Mouse (Mus musculus): Measurements from ENCODE around the gene Ostc.

Gene Ostc

GRCm38 (mm10) chr3:130708529-130708928 is 715 bp downstream of the Ostc start:
- no peak for DNase-seq

- DNase-seq: no peak
These were observed 7.0 kb downstream of the Ostc start for GRCm38 (mm10) chr3:130702289-130702688.

- DNase-seq: no peak
These were observed 11.6 kb downstream of the Ostc start for GRCm38 (mm10) chr3:130697622-130698021.

- no peak for DNase-seq
These were observed 14.5 kb downstream of the Ostc start for GRCm38 (mm10) chr3:130694705-130695104.

DNA sequence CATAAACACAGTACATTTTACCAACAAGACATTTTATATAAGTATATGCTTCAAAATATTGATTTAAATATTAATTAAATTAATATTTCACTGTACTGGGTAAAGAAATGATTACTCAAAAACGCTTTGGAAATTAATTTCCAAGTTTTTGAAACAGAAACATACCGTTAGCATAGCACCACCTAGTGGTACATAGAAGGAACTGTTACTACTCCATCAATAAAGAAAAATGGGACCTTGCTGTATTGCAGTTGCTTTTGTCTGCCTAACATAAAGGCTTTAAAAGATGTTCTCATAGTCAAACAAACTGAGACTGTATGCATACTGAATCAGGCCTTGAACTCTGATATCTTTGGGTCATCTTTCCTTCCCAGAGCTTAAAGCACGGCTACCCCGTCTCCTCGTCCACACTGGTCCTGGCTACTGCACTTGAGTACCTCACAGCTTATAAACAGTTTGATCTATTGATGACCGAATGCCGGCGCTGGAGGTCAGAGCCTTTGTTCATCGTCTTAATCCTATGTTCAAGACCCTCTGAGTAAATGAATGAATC is 15.1 kb downstream of the Ostc start:
- DNase-seq: peak in 1 of 2 experiments; percentile 8

GRCm38 (mm10) chr3:130691596-130692170 is 17.6 kb downstream of the Ostc start:
- DNase-seq: no peak

- DNase-seq: peak; percentile 32 to 47
These were observed 18.2 kb downstream of the Ostc start for GRCm38 (mm10) chr3:130690834-130691595.

DNA sequence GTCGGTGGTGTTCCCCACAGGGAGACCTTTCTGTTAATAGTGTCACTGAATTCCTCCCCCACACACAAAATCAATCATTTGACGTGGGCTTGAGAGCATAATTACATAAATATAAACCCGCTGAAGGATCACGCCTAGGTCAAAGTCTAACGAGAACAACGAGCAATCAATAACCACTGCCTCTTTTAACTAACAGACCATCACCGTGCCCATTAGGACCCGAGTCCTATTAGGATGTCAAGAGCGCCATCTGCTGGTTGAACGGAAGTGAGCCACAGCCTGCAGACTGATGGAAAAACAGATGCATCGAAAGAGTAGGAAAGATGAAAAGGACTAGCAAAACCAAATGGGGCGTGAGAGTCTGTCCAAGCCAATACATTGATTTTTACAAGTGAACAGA is 19.6 kb downstream of the Ostc start:
- peak; percentile 71 to 74 for DNase-seq

GRCm38 (mm10) chr3:130687051-130687450 is 22.2 kb downstream of the Ostc start:
- no peak for DNase-seq

- DNase-seq: no peak
These were observed 24.3 kb downstream of the Ostc start for GRCm38 (mm10) chr3:130685014-130685366.

GRCm38 (mm10) chr3:130684276-130685013 is 24.8 kb downstream of the Ostc start:
- no peak for DNase-seq

DNA sequence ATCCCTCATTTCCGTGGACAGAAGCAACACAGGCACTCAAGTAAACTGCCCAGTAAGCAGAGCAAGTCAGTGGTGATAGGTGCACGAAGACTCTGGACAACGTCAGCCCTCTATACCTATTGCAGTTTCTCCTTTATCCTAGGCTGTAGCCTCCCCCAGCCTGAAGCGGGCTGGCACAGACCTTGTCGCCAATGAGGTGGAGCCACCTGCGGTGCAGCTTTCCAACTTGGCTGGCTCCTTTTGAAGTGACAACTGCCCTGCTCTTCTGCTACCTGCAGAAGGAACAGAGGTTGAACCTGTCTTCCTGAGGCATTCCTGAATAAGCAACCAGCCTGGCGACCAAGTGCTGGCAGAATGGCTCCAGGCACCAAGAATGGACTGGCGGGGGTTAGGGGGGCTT is 25.4 kb downstream of the Ostc start:
- no peak for DNase-seq

- no peak for DNase-seq
These were observed 27.1 kb downstream of the Ostc start for GRCm38 (mm10) chr3:130682183-130682582.

GRCm38 (mm10) chr3:130681226-130681625 is 28.0 kb downstream of the Ostc start:
- DNase-seq: no peak

DNA sequence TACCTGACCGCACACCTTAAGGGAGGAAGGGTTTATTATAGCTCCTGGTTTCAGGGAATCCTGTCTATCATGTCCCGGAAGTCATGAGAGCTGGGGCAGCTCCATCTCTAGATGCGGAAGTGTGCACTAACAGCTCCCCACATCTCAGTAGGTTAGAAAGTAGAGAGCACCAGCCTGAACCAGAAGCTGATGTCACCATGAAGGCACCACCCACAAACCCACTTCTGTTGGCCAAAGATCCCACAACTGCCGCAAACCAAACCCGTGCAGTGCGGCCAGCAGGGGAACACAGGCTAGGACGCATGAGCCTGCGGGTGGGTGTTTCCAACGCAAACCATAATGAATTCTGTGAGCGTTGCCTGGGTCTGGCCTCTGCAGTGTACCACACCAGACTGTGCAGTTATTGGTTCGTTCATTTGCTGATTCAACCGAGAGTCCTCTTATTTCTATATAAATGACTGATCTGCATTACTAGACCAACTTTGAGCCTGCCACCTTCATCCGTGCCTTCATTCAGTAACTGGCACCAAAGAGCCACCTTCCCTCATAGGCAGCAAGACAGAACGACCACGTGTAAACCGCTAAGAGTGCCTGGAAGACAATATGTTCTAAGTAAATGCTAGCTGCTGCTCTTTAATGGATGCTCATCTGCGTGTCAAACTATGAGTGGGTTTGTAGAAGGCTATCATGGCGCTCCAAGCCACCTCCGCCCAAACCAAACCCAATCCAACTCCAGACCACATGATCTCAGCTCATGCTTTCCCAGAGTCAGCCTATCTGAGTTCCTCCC is 31.4 kb downstream of the Ostc start:
- no peak for DNase-seq

GRCm38 (mm10) chr3:130671291-130671690 is 38.0 kb downstream of the Ostc start:
- DNase-seq: no peak

DNA sequence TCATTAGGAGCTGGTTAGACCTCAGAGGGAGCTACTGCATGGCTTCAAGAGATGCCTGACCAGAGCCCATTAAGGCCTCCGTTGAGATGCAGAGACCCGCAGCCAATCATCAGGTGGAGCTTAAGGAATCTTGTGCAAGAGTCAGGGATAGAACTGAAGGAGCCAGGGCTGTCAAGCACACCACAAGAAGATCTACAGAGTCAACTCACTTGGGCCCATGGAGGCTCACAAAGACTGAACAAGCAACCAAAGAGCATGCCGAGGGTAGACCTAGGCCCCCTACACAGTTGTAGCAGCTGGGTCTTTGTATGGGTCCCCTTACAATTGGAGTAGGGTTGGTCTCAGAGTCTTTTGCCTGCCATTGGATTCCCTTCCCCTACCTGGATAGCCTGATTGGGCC is 46.7 kb downstream of the Ostc start:
- DNase-seq: no peak

DNA sequence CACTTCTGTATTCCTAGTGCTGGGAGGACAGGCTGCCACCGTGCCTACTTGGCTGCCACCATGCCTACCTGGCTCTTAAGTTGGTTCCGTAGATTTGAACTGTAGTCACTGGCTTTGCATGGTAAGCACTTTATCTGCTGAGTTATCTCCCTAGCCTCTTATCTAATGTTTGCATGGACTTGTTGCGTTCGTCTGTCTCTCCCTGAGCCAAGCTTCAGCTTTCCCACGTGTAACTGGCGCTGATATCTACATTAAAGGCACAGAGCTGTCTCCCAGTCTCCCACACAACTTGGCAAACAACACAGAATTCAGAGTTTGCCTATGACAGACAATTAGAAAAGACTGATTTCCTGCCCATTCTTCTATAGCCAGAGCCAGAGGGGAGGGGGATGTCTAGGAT is 48.6 kb downstream of the Ostc start:
- no peak for DNase-seq

DNA sequence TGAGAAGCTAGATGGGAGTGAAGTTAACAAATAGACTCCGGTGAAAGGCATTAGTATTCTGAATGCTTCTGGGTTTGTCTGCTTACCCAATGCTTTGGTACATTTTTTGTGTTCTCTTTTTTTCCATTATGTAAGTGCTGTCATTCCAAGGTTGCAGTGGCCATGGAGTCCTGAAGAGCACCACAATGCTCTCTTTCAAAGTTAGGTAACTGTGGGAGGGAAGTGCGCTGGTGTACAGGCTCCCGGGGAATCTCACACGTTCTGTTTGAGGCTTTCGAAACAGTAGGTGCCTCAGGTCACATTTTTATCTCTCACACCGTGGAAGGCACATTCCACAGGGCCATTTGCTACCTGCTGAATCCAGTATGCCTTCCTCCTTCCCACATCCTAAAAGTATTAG is 59.7 kb downstream of the Ostc start:
- DNase-seq: no peak

- no peak for DNase-seq
These were observed 63.0 kb downstream of the Ostc start for GRCm38 (mm10) chr3:130646110-130646810.
